Mouse (Mus musculus): ENCODE measurements around the gene Fam107b. TPM values are rescaled to one million over a fixed set of nuclear protein-coding genes. Genes with fewer than 3 reads are reported as not detected.
A peak's percentile ranks its signal among the peaks of the same experiment; 100 is the strongest.

Fam107b gene
- polyA plus RNA-seq, 1 experiment from 2014 or later = 75.4 TPM

GRCm38 (mm10) chr2:3755936-3756335, 185.6 kb downstream of the Fam107b start:
- Histone ChIP-seq H3K4me1 (ENCODE audit: control insufficient read depth, insufficient read depth, low read length) (peaks cover 23% of the 10 kb centered on the region), H3K4me3 (ENCODE audit: low read depth, low read length) (no peak overlapping the region), H3K36me3 (ENCODE audit: control insufficient read depth, insufficient read depth, low read length) (no peaks in the 10 kb centered on the region), H3K9ac (ENCODE audit: low read length) (no peak overlapping the region), H3K27me3 (replicated peaks; ENCODE audit: control insufficient read depth, insufficient read depth, low read length) (no peaks in the 10 kb centered on the region), H3K9me3 (replicated peaks; ENCODE audit: control insufficient read depth, low read length) (no peaks in the 10 kb centered on the region), H3K27ac (ENCODE audit: low read depth, low read length) (no peak overlapping the region), H3K4me2 (ENCODE audit: low read length) (no peak overlapping the region)
- WGBS = 79% methylated on average over 5 of the region's 5 CpGs
- DNase-seq (ENCODE audit: low spot score) = no peak
- no peak for ATAC-seq

- H3K27me3 ChIP-seq (replicated peaks; ENCODE audit: control insufficient read depth, insufficient read depth, low read length) = no peaks in the 10 kb centered on the region
- no peak overlapping the region for H3K9ac ChIP-seq (ENCODE audit: low read length)
- no peak overlapping the region for H3K27ac ChIP-seq (ENCODE audit: low read depth, low read length)
- H3K4me3 ChIP-seq (ENCODE audit: low read depth, low read length) = no peak overlapping the region
- DNase-seq (ENCODE audit: low spot score) (no peak), ATAC-seq (no peak)
- peaks cover 17% of the 10 kb centered on the region for H3K4me1 ChIP-seq (ENCODE audit: control insufficient read depth, insufficient read depth, low read length)
- H3K4me2 ChIP-seq (ENCODE audit: low read length) = no peak overlapping the region
- 93% methylated on average over 6 of the region's 6 CpGs for WGBS
- H3K36me3 ChIP-seq (ENCODE audit: control insufficient read depth, insufficient read depth, low read length) = no peaks in the 10 kb centered on the region
- H3K9me3 ChIP-seq (replicated peaks; ENCODE audit: control insufficient read depth, low read length) = no peaks in the 10 kb centered on the region
Observed at GRCm38 (mm10) chr2:3758406-3758805, 188.1 kb downstream of the Fam107b start.

GRCm38 (mm10) chr2:3760234-3760836, 190.0 kb downstream of the Fam107b start:
- H3K4me1 ChIP-seq (ENCODE audit: control insufficient read depth, insufficient read depth, low read length) = peaks cover 17% of the 10 kb centered on the region
- H3K4me3 ChIP-seq (ENCODE audit: low read depth, low read length) = no peak overlapping the region
- no peak overlapping the region for H3K4me2 ChIP-seq (ENCODE audit: low read length)
- no peaks in the 10 kb centered on the region for H3K9me3 ChIP-seq (replicated peaks; ENCODE audit: control insufficient read depth, low read length)
- H3K27ac ChIP-seq (ENCODE audit: low read depth, low read length) = no peak overlapping the region; the same call in 1 of the 2 replicates
- no peaks in the 10 kb centered on the region for H3K27me3 ChIP-seq (replicated peaks; ENCODE audit: control insufficient read depth, insufficient read depth, low read length)
- 75% methylated on average over 6 of the region's 6 CpGs for WGBS
- no peak overlapping the region for H3K9ac ChIP-seq (ENCODE audit: low read length)
- ATAC-seq (no peak), DNase-seq (ENCODE audit: low spot score) (no peak)
- H3K36me3 ChIP-seq (ENCODE audit: control insufficient read depth, insufficient read depth, low read length) = no peaks in the 10 kb centered on the region

GRCm38 (mm10) chr2:3764136-3764535, 193.8 kb downstream of the Fam107b start:
- Histone ChIP-seq H3K4me2 (ENCODE audit: low read length) (no peak overlapping the region), H3K27me3 (replicated peaks; ENCODE audit: control insufficient read depth, insufficient read depth, low read length) (no peaks in the 10 kb centered on the region), H3K4me1 (ENCODE audit: control insufficient read depth, insufficient read depth, low read length) (peaks cover 14% of the 10 kb centered on the region), H3K9ac (ENCODE audit: low read length) (no peak overlapping the region), H3K4me3 (ENCODE audit: low read depth, low read length) (no peak overlapping the region), H3K36me3 (ENCODE audit: control insufficient read depth, insufficient read depth, low read length) (no peaks in the 10 kb centered on the region), H3K9me3 (replicated peaks; ENCODE audit: control insufficient read depth, low read length) (no peaks in the 10 kb centered on the region), H3K27ac (ENCODE audit: low read depth, low read length) (no peak overlapping the region)
- ATAC-seq = peak; percentile 84
- peak; percentile 68 for DNase-seq (ENCODE audit: low spot score)
- 40% methylated on average over 6 of the region's 6 CpGs for WGBS

- DNase-seq (ENCODE audit: low spot score) (no peak), ATAC-seq (no peak)
- no peaks in the 10 kb centered on the region for H3K36me3 ChIP-seq (ENCODE audit: control insufficient read depth, insufficient read depth, low read length)
- no peaks in the 10 kb centered on the region for H3K9me3 ChIP-seq (replicated peaks; ENCODE audit: control insufficient read depth, low read length)
- no peak overlapping the region for H3K9ac ChIP-seq (ENCODE audit: low read length)
- H3K27me3 ChIP-seq (replicated peaks; ENCODE audit: control insufficient read depth, insufficient read depth, low read length) = no peaks in the 10 kb centered on the region
- H3K4me2 ChIP-seq (ENCODE audit: low read length) = no peak overlapping the region
- H3K4me1 ChIP-seq (ENCODE audit: control insufficient read depth, insufficient read depth, low read length) = peaks cover 14% of the 10 kb centered on the region
- no peak overlapping the region for H3K27ac ChIP-seq (ENCODE audit: low read depth, low read length)
- 74% methylated on average over 11 of the region's 11 CpGs for WGBS
- no peak overlapping the region for H3K4me3 ChIP-seq (ENCODE audit: low read depth, low read length)
Observed at GRCm38 (mm10) chr2:3765957-3766783, 195.9 kb downstream of the Fam107b start.

- no peak overlapping the region for H3K9ac ChIP-seq (ENCODE audit: low read length)
- WGBS = 30% methylated on average over 6 of the region's 6 CpGs
- peaks cover 5% of the 10 kb centered on the region for H3K4me1 ChIP-seq (ENCODE audit: control insufficient read depth, insufficient read depth, low read length)
- H3K4me2 ChIP-seq (ENCODE audit: low read length) = no peak overlapping the region
- ATAC-seq (peak; percentile 62; the same call in 1 of the 2 replicates), DNase-seq (ENCODE audit: low spot score) (peak; percentile 82)
- H3K27ac ChIP-seq (ENCODE audit: low read depth, low read length) = no peak overlapping the region
- no peaks in the 10 kb centered on the region for H3K36me3 ChIP-seq (ENCODE audit: control insufficient read depth, insufficient read depth, low read length)
- H3K27me3 ChIP-seq (replicated peaks; ENCODE audit: control insufficient read depth, insufficient read depth, low read length) = no peaks in the 10 kb centered on the region
- no peaks in the 10 kb centered on the region for H3K9me3 ChIP-seq (replicated peaks; ENCODE audit: control insufficient read depth, low read length)
- no peak overlapping the region for H3K4me3 ChIP-seq (ENCODE audit: low read depth, low read length)
Observed at GRCm38 (mm10) chr2:3769260-3769659, 199.0 kb downstream of the Fam107b start.

GRCm38 (mm10) chr2:3769786-3770318, 199.6 kb downstream of the Fam107b start:
- H3K4me2 ChIP-seq (ENCODE audit: low read length) = no peak overlapping the region
- 87% methylated on average over 9 of the region's 9 CpGs for WGBS
- ATAC-seq = no peak

GRCm38 (mm10) chr2:3770383-3770782, 200.1 kb downstream of the Fam107b start:
- H3K9ac ChIP-seq (ENCODE audit: low read length) = no peak overlapping the region
- ATAC-seq = no peak
- DNase-seq (ENCODE audit: low spot score) = no peak
- H3K27ac ChIP-seq (ENCODE audit: low read depth, low read length) = no peak overlapping the region
- no peak overlapping the region for H3K4me3 ChIP-seq (ENCODE audit: low read depth, low read length)
- WGBS = 82% methylated on average over 2 of the region's 2 CpGs
- H3K4me1 ChIP-seq (ENCODE audit: control insufficient read depth, insufficient read depth, low read length) = no peaks in the 10 kb centered on the region; the same call in 1 of the 2 replicates
- H3K36me3 ChIP-seq (ENCODE audit: control insufficient read depth, insufficient read depth, low read length) = no peaks in the 10 kb centered on the region
- H3K4me2 ChIP-seq (ENCODE audit: low read length) = no peak overlapping the region
- no peaks in the 10 kb centered on the region for H3K27me3 ChIP-seq (replicated peaks; ENCODE audit: control insufficient read depth, insufficient read depth, low read length)
- no peaks in the 10 kb centered on the region for H3K9me3 ChIP-seq (replicated peaks; ENCODE audit: control insufficient read depth, low read length)

More at GRCm38 (mm10) chr2:3769786-3770318, 199.6 kb downstream of the Fam107b start:
- Histone ChIP-seq H3K9me3 (replicated peaks; ENCODE audit: control insufficient read depth, low read length) (no peaks in the 10 kb centered on the region), H3K4me3 (ENCODE audit: low read depth, low read length) (no peak overlapping the region), H3K4me1 (ENCODE audit: control insufficient read depth, insufficient read depth, low read length) (peaks cover 2% of the 10 kb centered on the region; the same call in 1 of the 2 replicates), H3K9ac (ENCODE audit: low read length) (no peak overlapping the region), H3K27ac (ENCODE audit: low read depth, low read length) (no peak overlapping the region), H3K36me3 (ENCODE audit: control insufficient read depth, insufficient read depth, low read length) (no peaks in the 10 kb centered on the region), H3K27me3 (replicated peaks; ENCODE audit: control insufficient read depth, insufficient read depth, low read length) (no peaks in the 10 kb centered on the region)
- no peak for DNase-seq (ENCODE audit: low spot score)

- no peak overlapping the region for H3K9ac ChIP-seq (ENCODE audit: low read length)
- H3K27ac ChIP-seq (ENCODE audit: low read depth, low read length) = no peak overlapping the region
- H3K4me2 ChIP-seq (ENCODE audit: low read length) = no peak overlapping the region
- WGBS = 84% methylated on average over 6 of the region's 6 CpGs
- H3K9me3 ChIP-seq (replicated peaks; ENCODE audit: control insufficient read depth, low read length) = no peaks in the 10 kb centered on the region
- H3K27me3 ChIP-seq (replicated peaks; ENCODE audit: control insufficient read depth, insufficient read depth, low read length) = no peaks in the 10 kb centered on the region
- no peak overlapping the region for H3K4me3 ChIP-seq (ENCODE audit: low read depth, low read length)
- no peaks in the 10 kb centered on the region; the same call in 1 of the 2 replicates for H3K4me1 ChIP-seq (ENCODE audit: control insufficient read depth, insufficient read depth, low read length)
- ATAC-seq (no peak), DNase-seq (ENCODE audit: low spot score) (no peak)
- H3K36me3 ChIP-seq (ENCODE audit: control insufficient read depth, insufficient read depth, low read length) = no peaks in the 10 kb centered on the region
Observed at GRCm38 (mm10) chr2:3771483-3771882, 201.2 kb downstream of the Fam107b start.
